Mouse (Mus musculus): ENCODE results near the gene Klhl5.

The Klhl5 gene

DNA sequence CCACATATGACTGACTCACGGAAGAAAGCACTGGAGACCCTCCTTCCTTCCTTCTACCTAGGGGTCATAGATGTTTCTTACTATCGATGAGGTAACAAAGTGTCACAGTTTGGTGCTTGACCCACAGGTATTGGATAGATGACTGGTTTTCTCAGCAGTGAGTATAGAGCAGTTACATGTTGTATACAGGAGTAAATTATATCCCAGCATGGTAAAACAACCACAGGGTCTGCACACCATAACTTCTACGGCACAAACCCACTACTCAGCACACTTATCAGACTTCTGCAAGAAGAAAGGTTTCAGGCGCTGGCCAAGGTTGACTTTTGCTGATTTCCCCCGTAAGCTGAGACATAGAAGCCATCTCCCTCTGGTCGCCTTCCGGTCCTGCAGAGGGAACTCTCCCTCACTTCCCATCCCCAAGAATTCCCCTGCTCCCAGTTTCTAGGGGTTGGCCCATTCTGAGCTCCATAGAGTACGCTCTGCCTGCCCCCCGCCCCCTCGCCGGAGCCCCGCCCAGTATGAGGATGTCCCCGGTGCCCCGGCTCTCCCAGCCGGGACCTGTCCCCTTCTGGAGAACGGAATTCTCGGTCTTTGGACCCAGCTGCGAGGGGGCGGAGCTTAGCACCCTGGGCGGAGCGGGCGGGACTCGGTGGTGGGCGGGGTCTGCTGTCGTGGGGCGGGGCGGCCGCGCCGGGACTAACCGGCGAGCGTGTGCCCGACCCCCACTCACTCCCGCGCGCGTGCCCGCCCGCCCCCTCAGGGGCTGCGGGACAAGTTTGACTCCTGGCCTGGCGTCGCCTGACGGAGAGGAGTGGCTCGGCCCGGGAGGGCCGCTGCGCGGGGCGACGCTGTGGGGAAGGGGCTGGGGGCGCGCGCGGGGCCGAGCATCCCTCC lies at the start of gene Klhl5:
TSS of gene Klhl5 (plus strand) at position 664 of the 897 bp plus-strand sequence.
- peak; percentile 84 for DNase-seq (ENCODE audit: low read depth)

DNA sequence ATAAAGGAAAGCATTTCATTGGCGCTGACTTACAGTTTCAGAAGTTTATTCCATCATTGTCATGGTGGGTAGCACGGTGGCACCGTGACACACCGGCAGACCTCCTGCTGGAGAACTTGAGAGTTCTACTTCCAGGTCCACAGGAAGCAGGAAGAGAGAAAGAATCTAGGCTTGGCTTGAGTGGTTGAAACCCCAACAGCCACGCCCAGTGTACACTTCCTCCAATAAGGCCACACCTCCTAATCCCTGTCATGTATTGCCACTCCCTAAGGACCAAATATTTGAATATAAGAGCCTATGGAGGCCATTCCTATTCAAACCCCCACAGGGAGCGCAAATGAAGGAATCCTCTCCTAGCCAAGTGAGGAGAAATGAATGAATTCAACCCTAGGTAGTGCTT lies 49.7 kb upstream of the Klhl5 start:
- DNase-seq (ENCODE audit: low read depth), result peak; percentile 28

DNA sequence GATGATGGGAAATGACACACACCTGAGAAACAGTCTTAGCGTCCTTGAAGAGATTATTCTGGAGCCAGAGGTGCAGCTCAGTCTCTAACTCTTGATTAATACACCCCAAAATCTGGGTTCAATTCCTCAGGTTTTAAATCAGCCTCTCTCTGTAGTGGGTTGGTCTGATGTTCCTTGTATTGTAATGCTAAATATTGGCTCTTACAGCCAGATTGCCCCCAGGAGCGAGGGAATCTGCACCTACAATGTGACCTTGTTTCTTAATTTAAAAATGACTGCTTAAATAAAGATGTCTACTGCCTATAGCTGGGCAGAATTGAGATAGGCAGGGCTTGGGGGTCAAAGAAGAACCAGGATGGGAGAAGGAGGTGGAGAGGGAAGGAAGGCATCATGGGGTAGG lies 47.5 kb upstream of the Klhl5 start:
- DNase-seq (ENCODE audit: low read depth), result peak; percentile 42

DNA sequence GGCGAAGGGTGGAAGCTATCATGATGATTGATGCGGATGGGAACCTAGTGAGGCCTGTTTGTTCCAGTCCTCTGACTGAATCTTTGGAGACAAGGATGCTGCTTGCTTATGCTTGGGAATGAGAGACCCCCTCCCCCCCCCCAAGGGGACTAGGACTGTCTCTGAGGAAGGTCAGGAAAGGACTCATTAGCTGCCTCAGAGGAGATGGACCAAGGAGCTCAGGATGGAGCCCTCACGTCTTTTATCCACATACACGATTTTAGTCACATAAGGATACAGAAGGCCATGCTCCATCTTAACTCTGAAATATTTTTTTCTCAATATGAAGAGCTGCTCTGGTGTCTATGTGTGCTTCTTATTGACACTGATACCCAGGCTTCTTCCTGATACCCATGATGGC lies 45.1 kb upstream of the Klhl5 start:
- DNase-seq (ENCODE audit: low read depth), result no peak

DNA sequence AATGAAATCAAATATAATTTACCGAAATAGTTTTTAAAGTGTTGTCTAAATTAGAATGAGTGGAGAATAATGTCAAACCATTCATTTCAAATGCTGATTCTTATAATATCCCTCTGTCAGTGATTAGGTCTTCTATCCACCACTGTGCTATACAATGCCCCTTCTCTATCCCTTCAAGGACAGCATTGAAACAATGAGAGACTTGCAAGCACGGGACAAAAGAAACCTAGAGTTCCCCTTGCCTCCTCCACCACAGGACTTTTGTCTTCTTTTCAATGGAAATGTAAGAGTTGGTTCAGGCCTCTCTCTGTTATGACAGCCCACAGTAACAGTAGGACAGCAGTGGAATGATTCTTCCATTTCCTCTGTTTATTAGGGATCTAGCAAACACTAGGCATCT lies 44.1 kb upstream of the Klhl5 start:
- DNase-seq (ENCODE audit: low read depth), result no peak

GRCm38 (mm10) chr5:65068166-65068565 lies 39.2 kb upstream of the Klhl5 start:
- DNase-seq (ENCODE audit: low read depth), result no peak

DNA sequence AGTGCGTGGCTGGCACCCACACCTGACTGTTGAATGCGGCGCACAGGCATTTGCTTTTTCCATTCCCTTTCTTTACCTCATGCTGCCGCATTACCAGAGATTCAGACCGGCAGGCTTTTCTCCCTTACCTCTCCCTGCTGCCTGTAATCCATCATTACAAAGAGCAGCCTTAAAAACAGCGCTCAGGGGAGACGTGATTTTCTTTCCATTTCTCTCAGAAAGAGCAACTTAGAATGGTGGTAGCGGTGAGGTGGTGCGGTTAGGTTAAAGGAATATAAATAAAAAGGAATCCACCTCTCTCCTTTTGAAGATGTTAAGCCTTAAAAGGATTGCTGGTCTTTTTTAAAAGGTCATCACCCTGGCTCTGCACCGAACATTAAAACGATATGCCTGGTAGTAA lies 37.5 kb upstream of the Klhl5 start:
- no peak for DNase-seq (ENCODE audit: low read depth)

GRCm38 (mm10) chr5:65071689-65072118 lies 35.6 kb upstream of the Klhl5 start:
- no peak for DNase-seq (ENCODE audit: low read depth)

- no peak for DNase-seq (ENCODE audit: low read depth)
Observed at GRCm38 (mm10) chr5:65073247-65073646, 34.1 kb upstream of the Klhl5 start.

DNA sequence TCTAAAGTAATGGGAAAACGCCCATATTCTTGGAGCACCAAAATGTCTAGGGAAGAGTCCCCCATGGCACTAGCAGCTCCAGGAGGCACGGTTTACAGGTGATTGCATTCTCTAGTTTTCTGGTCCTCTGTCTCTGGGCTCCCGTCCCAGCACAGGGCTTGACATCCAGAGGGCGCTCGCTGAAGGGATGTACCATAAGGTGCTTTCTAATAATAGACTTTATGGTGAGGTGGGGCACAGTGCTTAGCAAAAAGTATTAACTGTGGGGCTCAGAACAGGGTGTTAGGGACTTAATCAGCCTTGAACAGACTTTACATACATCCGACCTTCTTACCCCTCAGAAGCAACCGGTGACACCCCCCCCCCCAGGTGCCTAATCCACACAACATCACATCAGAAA lies 32.6 kb upstream of the Klhl5 start:
- DNase-seq (ENCODE audit: low read depth), result no peak

DNA sequence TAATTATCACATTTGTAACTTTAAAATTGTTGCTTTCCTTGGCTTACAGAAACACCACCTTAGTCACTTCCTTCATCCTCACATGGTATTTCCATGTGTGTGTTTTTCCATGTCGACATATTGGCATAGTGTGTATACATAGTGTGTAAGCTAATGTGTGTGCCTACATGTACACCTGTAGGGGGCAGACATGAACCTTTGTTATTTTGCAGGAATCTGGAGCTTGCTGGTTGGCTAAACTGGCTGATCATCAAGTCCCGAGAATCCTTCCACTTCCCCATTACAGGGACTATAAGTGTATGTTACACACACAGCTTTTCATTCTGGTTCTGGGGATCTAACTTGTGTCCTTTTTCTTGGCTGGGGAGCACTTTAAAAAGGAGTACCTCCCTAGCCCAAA lies 31.3 kb upstream of the Klhl5 start:
- peak; percentile 72 for DNase-seq (ENCODE audit: low read depth)

- DNase-seq (ENCODE audit: low read depth), result no peak
Observed at GRCm38 (mm10) chr5:65076748-65077147, 30.6 kb upstream of the Klhl5 start.

DNA sequence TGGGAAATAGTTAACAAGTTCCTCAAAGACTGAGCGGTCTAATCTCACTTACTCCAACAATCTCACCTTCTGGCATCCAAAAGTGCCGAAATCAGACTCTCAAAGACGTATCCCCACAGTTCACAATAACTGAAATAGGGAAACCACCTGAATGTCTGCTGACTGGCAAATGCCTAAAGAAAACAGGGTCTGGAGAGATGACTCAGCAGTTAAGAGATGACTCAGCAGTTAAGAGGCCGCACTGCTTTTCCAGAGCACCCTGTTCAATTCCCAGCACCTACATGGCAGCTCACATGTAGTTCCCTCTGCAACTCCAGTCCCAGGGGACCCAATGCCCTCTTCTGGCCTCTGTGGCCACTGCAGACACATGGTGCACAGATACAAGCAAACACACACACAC lies 29.3 kb upstream of the Klhl5 start:
- DNase-seq (ENCODE audit: low read depth), result peak; percentile 56

- DNase-seq (ENCODE audit: low read depth), result no peak
Observed at GRCm38 (mm10) chr5:65079881-65080280, 27.5 kb upstream of the Klhl5 start.

DNA sequence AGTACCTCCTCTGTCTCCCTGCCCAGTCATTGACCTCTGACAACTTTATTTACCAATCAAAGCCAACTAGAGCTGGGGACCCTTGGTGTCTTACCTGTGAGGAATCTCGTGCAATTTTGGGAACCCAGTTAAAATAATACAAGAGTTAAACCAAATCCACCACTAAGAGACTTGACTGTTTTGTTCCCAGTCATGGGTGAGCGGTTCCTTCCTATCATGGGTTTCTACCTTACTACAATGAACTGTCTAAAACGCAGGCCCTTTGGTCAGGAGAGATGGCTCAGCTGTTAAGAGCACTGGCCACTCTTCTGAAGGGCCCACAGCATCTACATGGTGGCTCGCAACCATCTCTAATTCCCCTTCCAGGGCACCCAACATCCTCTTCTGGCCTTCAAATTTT lies 25.5 kb upstream of the Klhl5 start:
- DNase-seq (ENCODE audit: low read depth), result no peak

DNA sequence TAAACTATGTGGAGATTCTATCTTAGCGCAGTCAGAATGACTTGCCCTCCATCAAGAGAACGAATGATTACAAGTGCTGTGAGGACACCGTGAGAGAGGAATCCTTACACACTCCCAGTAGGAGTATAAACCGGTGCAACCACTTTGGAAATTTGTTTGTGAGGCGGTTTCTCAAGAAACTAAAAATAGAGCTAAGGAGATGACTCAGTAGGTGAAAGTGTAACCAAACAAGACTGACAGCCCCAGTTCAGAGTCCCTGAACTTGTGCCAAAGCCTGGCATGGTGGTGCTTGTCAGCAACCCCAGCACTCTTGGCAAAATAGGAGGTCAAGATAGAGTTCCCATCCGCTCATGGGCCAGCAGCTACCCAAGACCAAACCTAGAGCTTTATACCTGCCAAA lies 20.8 kb upstream of the Klhl5 start:
- peak; percentile 85 for DNase-seq (ENCODE audit: low read depth)

DNA sequence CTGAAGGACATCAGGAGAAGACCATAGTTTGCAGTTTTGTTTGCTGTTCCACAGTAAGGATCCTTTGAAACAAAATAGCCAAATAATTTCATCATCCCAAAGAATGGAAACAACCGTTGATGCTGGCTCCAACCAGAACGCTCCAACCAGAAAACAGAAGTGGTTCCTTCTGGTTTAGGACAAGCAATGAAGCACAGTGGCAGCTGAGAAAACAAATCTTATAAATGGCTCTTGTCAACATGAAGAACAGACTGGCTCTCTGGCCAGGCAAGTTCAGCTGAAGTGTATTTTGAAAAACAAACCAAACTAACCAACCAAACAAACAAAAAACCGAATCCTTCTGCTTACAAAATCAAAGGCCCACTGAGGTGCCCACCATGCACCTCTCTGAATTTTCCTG lies 17.6 kb upstream of the Klhl5 start:
- peak; percentile 57 for DNase-seq (ENCODE audit: low read depth)

DNA sequence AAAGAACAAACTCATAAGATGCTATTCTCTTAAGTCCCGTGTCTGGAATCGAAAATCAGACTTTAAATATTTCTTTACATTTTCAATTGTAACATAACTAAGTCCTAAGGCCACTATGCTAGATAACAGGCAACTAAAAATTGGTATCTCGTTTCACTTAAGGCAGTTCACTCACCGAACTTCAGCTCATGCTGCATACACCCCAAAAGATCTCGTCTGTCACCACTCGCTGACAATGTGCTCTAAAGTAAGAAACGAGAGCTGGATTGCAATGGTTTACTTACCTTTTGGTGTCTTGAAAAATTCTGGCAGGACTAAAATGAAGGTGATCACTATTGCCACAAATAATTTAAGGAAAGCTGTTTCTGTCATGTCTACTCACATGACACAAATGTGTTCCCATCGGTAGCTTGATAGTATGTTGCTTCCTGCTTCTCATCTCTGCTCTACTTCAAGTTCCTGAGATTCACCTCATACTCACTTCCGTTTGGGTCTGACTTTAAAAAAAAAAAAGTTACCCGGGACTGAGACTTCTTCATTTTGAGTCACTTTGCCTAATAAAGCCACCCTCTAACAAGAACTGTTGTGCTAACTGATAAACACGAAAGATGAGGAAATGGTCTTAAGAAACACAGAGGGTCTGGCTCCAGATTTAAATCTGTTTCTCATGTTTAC lies 16.0 kb upstream of the Klhl5 start:
- peak; percentile 91 for DNase-seq (ENCODE audit: low read depth)

DNA sequence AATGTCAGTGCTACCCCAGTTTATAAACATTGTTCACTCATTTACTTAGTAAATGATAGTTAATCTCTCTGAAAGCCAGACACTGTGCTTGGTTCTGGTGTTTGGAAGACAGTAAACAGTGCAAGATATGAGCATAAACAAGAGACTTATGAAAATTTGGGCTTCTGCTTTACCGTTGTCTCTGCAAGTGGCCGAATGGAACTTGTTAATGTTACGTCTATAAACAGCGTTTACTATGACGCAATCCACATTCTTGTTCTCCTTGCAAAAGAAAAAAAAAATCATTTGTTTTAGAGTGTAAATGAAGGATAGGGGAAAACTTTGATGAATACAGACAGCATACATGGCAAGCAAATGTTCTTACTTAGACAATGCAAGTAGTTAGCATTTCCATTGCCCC lies 15.4 kb upstream of the Klhl5 start, which contains the start of gene Tmem156:
TSS of gene Tmem156 (minus strand) at position 212 of the 400 bp plus-strand sequence.
- peak; percentile 73 for DNase-seq (ENCODE audit: low read depth)

DNA sequence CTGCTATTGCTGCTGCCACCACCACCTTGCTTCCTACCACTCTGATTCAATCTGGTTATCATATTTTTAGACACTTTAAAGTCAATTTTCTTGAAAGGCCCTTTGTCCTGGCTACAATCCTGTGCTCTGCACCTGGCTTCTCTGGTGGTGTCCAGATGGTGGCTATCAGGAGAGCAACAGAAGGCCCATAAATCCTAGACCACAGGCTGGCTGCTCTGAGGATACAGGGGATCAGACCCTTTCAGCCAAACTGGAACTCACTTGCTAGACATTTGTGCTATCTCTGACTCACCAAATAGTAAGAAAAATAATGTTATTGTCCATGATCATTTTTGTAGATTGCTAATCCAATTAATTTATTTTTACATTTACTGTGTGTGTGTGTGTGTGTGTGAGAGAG lies 13.6 kb upstream of the Klhl5 start:
- DNase-seq (ENCODE audit: low read depth), result no peak

- DNase-seq (ENCODE audit: low read depth), result peak; percentile 63
Observed at GRCm38 (mm10) chr5:65094902-65095545, 12.3 kb upstream of the Klhl5 start.

DNA sequence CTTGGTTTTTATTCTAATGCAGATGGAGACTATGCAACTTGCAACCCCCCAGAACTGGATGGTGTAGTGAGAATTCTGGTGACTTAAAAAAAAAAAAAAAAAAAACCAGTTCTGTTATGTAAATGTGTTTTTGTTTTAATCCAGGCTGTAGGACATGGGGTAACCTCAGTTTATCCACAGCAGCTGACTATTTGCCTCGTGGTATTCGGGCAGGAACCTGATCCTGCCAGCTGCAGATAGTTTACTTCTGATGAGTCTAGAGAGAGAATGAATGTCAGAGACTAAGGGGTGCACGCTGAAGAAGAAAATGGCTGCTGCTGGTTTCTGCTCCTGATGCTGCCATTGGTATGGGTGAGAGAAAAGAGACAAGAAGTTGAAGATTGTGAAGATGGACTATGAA lies 11.3 kb upstream of the Klhl5 start:
- no peak for DNase-seq (ENCODE audit: low read depth)

DNA sequence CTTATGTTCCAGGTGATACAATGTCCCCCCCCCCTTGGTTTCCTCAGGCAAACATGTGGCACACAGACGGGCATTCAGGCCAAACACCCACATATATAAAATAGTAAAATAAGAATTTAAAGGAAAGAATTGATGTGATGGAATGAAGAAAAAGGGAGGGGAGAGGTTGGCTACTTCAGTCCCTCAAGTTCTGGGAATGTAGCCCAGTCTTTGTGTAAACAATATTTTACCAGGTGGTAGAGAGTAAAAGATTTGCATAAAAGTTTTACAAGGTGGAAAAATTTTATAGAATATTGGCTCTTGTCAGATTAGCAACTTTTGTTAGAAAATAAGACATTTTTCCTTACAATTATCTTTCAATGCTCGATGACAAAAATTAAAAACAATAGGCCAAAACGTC lies 10.5 kb upstream of the Klhl5 start:
- no peak for DNase-seq (ENCODE audit: low read depth)

Data from 416B (cell line).